Mouse (Mus musculus) cortical plate, adult 2 months (tissue): Measurements from ENCODE around the gene Shisal1.

Source experiments
- CTCF ChIP-seq: fragments of 200-500 bp; IDR thresholded peaks from 2 replicates; pipeline ENCODE4 v1.5.1; 2011; ENCODE audit warnings: mild to moderate bottlenecking, control low read depth, low read length; ENCODE audit not compliant: insufficient read depth; ENCODE audit errors: extremely low read depth
- POLR2A ChIP-seq: fragments of 200-500 bp; IDR thresholded peaks from 2 replicates; pipeline ENCODE4 v1.6.1; 2011; ENCODE audit warnings: mild to moderate bottlenecking, low read length, control low read depth; ENCODE audit not compliant: insufficient read depth; ENCODE audit errors: extremely low read depth

GRCm38 (mm10) chr15:84403454-84404113 is 43.3 kb downstream of the Shisal1 start:
- TF ChIP-seq CTCF (no peak), POLR2A (no peak)
